Mouse (Mus musculus): Measurements from ENCODE around the gene Zdhhc14.

DNA sequence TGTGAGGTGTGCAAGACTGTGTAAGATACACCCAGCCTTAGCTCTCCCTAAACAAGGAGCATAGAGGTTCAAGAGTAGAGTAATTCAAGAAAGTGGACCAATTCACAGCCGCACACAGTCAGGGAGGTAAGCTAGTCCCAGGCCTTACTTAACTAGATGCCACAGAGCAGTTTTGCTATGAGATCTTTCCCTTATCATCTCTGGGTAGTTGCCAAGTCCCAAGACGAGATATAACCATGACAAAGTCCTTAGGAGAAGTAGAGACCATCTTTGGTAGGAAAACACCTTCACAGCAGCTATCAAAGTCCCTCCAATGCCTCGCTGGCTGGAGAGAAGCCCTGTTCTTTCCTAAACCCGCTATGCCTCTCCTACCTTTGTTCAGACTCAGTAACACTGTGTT lies 301.2 kb downstream of the Zdhhc14 start:
- TF ChIP-seq CTCF (conservative IDR thresholded peaks at IDR 0.05; ENCODE audit: low read length) (no peak), POU5F1 (IDR thresholded peaks at IDR 0.05; ENCODE audit: borderline replicate concordance, low read length) (no peak), NANOG (IDR thresholded peaks at IDR 0.05; ENCODE audit: borderline replicate concordance, low read length) (no peak)

Measured in E14TG2a.4 (cell line).